Mouse (Mus musculus): Measurements from ENCODE around the gene Muc1.
"Not testable (repeated sequence)": the region's sequence is repeated elsewhere in the genome, so short reads cannot be mapped to it uniquely, and the experiment has no call there.

The Muc1 gene

GRCm38 (mm10) chr3:89210162-89210561 lies 18.7 kb upstream of the Muc1 start:
- no peak for DNase-seq (ENCODE audit: low spot score)

GRCm38 (mm10) chr3:89210731-89211130 lies 18.1 kb upstream of the Muc1 start:
- DNase-seq (ENCODE audit: low spot score): no peak

GRCm38 (mm10) chr3:89213803-89214530 lies 14.9 kb upstream of the Muc1 start:
- peak; percentile 90 for DNase-seq (ENCODE audit: low spot score)

GRCm38 (mm10) chr3:89214681-89215411 lies 14.0 kb upstream of the Muc1 start, which contains the start of gene Thbs3:
TSS of gene Thbs3 (plus strand) at chr3:89215180.
- DNase-seq (ENCODE audit: low spot score): no peak

- DNase-seq (ENCODE audit: low spot score): peak; percentile 76
These were observed 13.0 kb upstream of the Muc1 start for GRCm38 (mm10) chr3:89215853-89216252.

GRCm38 (mm10) chr3:89216407-89216806 lies 12.4 kb upstream of the Muc1 start:
- not testable (repeated sequence) for DNase-seq (ENCODE audit: low spot score)

GRCm38 (mm10) chr3:89218271-89218670 lies 10.6 kb upstream of the Muc1 start:
- DNase-seq (ENCODE audit: low spot score): no peak

- no peak for DNase-seq (ENCODE audit: low spot score)
These were observed 9.3 kb upstream of the Muc1 start for GRCm38 (mm10) chr3:89219546-89219945.

- no peak for DNase-seq (ENCODE audit: low spot score)
These were observed 7.7 kb upstream of the Muc1 start for GRCm38 (mm10) chr3:89221167-89221566.

- DNase-seq (ENCODE audit: low spot score): no peak
These were observed 4.1 kb upstream of the Muc1 start for GRCm38 (mm10) chr3:89224796-89225195.

GRCm38 (mm10) chr3:89225321-89225815 lies 3.5 kb upstream of the Muc1 start:
- DNase-seq (ENCODE audit: low spot score): no peak

- DNase-seq (ENCODE audit: low spot score): no peak
These were observed 2.9 kb upstream of the Muc1 start for GRCm38 (mm10) chr3:89225918-89226317.

GRCm38 (mm10) chr3:89226361-89226760 lies 2.5 kb upstream of the Muc1 start:
- no peak for DNase-seq (ENCODE audit: low spot score)

GRCm38 (mm10) chr3:89226900-89227299 lies 2.0 kb upstream of the Muc1 start, which contains the start of gene Mtx1:
TSS of gene Mtx1 (minus strand) at chr3:89227088.
- no peak for DNase-seq (ENCODE audit: low spot score)

- DNase-seq (ENCODE audit: low spot score): peak; percentile 74
These were observed 1.3 kb upstream of the Muc1 start for GRCm38 (mm10) chr3:89227307-89228179.

GRCm38 (mm10) chr3:89228180-89228549 lies 692 bp upstream of the Muc1 start:
- peak; percentile 87 for DNase-seq (ENCODE audit: low spot score)

- DNase-seq (ENCODE audit: low spot score): no peak
These were observed 419 bp downstream of the Muc1 start for GRCm38 (mm10) chr3:89229276-89229675.

- no peak for DNase-seq (ENCODE audit: low spot score)
These were observed 1.7 kb downstream of the Muc1 start for GRCm38 (mm10) chr3:89230561-89230960.

GRCm38 (mm10) chr3:89231345-89231744 lies 2.5 kb downstream of the Muc1 start:
- DNase-seq (ENCODE audit: low spot score): no peak

- no peak for DNase-seq (ENCODE audit: low spot score)
These were observed 3.0 kb downstream of the Muc1 start for GRCm38 (mm10) chr3:89231772-89232275.

- DNase-seq (ENCODE audit: low spot score): no peak
These were observed 3.8 kb downstream of the Muc1 start for GRCm38 (mm10) chr3:89232614-89233013.

GRCm38 (mm10) chr3:89233562-89234110 lies 4.8 kb downstream of the Muc1 start:
- no peak for DNase-seq (ENCODE audit: low spot score)

Data from ovary, postnatal 14 days (tissue).